Mouse (Mus musculus): ENCODE data around the gene Nhlrc4.

Gene Nhlrc4

DNA sequence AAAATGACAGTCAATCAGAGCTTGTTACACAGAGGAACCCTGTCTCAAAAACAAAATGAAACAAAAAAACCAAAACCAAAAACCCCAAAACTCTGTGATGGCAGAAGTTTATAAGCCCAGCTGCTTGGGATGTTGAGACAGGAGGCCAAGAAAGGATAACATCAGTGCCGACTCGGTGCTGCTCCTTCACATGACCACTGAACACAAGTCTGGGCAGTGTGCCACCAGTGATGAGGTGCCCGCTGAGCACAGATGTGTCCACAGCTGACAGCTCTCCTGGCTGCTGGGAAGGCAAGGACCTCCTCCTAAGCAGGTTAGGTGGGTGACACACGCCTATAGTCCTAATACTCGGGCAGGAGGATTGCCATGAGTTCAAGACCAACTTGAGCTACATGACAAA lies 22.6 kb downstream of the Nhlrc4 start:
- no peak for DNase-seq (ENCODE audit: low spot score)

DNA sequence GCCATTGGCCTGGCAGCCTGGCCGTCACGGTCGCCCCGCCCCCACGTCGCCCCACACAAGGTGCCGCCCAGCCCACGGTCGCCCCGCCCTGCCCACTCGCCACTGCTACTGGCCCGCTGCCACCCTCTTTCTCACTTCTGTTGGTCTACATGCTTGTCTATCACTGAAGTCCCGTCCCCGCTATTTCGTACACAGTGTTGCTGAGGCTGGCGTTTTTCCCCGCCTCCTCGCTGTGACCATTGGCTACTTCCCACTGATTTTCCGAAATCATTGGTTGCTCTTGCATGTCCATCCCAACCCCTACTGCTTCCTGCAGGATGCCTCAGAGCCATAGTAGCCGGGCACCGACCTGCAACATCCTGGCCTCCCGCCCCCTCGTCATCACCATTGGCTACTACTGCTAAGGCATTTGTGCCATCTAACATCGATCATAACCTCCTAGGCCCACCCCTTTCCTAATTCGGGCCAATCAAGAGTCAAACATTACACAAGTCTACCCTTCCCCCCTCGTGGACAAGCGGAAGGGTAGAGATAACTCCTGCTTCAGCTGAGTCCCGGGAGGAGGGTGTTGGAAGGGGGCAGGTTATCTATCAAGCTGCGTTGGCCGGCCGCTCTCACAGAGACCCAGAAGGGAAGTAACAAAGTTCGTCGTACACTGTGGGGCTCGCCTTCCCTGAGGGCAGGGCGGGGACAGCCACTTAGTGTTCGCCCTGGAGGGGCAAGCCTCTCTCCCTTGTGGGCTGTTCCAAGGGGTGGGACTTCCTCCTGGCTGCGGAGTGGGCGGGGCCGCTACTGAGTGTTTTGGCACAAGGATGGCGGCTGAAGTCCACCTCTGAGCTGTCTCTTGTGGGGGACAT lies 24.7 kb downstream of the Nhlrc4 start:
- DNase-seq (ENCODE audit: low spot score), result peak; percentile 99

DNA sequence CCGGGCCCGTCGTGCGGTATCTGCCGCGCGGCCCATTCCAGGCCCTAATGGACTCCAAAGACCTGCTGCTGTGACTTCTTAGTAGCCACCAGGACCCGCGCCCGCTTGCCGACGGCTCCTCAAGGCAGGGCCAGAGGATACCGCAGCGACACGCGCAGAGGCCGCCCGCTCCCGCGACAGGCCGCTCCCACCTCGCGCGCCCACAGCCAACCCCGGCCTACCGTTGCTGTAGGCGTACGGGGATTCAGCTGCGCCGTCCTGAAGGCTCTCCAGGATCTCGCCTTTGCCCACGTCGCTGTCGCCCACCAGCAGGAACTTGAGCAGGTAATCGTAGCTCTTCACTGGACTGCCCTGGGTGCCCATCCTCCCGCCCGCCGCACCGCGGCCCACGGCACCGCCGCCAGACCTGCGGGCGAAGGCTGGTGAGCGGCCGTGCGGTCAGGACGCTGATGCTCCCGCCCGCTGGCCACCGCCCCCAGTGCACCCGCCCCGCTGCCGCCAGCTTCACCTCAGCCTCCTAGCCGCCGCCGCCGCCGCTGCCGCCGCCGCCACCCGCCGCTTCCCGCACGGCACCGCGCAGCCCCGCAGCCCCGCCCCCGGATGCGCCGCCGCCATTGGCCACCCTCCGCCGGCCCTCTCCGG lies 25.5 kb downstream of the Nhlrc4 start, which contains the start of gene Rab40c:
Gene Rab40c (minus strand): TSS at position 584 of the 642 bp plus-strand sequence.
- DNase-seq (ENCODE audit: low spot score), result peak; percentile 33

DNA sequence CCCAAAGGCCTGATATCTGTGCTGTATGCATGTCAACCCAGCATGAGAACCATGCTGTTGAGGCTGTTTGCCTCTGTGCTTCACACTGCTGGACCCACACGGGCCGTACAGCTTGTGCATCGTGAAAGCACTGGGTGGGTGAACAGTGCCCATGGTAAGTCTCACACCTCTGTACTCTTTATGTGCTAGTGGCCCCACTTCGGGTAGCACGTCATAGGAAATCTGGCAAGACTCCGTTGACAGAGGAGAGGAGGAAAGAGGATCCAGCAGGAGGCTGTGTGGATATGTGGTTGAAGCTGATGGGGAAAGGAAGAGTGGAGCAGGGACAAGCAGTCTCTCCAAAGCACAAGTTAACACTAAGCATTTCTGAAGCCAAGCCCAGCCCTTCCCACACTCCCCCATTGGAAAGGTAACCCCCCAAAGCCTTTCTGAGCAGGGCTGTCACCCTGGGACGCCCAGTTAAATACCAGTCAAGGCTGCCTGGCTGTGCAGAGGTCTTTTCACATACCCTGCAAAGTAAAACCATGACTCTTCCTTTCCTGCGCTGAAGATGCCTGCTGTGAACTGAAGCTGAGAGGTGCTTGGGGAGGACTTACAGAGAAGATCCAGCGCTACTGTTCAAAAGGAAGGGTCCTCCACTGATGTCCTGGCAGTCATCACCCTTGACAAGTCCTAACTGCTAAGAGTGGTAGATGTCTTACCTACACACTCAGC lies 26.6 kb downstream of the Nhlrc4 start:
- DNase-seq (ENCODE audit: low spot score), result no peak

DNA sequence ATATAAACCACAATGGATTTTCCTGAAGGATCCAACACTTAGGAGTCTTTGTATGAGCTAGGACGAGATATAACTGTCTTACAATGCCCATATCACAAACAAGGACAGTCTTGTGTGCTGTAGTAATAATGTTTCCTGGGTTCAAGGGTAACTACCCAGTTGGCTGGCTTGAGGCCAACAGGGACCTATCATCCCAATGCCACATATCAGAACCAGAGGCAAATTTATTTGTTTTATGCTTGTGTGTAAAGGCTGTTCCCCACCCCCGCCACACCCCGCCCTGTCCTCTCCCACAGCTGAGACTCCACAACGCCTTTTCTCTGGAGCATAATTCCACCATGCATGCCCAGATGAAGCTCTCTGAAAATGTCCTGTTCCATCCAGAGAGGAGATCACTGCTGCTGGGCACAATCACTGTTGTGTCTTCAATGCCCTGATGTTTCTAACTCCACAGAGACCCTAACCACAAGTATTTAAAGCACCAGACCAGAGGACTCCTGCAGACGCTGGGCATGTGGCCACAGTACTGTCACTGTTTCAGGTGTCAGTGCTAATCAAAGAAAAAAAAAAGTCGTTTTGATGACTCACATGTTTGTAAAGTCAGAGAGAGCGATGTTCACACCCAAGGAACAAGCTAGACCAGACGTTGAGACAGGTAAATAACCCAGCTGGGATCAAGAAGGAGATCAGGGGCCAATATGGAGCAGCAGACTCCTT lies 27.7 kb downstream of the Nhlrc4 start:
- no peak for DNase-seq (ENCODE audit: low spot score)

DNA sequence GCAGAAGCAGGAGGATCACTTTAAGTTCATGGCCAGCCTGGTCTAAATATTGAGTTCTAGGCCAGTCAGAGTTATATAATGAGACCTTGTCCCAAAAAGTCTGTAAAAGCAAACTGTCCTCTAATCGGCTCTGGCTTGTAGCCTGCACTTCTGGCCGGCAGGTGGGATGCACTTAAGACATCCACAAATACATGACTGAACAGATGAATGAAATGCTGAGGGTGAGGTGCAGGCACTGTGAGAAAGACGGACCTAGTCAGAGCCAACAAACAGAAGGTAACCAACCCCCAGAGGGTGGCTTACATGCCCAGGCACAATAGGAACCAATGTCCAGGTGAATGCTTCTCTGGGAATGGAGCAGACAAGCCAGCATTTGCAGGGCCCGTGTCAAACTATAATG lies 30.5 kb downstream of the Nhlrc4 start:
- no peak for DNase-seq (ENCODE audit: low spot score)

DNA sequence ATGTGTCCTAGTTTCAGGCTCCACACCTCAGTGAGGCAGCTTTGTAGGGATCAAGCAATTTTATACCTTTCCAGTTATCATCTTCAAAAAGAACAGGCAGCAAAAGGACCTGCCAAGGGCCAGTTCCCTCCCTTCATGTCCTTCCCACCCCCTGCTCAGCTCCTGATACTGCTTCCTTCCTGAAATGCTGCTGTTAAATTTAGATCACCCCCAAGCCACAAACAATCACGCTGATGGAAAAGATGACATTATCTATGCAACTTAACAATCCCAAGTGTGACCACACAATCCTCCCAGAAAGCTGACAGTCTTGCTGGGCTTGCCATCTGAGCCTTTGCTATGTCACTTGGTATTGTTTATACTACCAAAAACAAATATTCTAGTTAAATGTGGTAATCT lies 30.9 kb downstream of the Nhlrc4 start:
- DNase-seq (ENCODE audit: low spot score), result no peak

DNA sequence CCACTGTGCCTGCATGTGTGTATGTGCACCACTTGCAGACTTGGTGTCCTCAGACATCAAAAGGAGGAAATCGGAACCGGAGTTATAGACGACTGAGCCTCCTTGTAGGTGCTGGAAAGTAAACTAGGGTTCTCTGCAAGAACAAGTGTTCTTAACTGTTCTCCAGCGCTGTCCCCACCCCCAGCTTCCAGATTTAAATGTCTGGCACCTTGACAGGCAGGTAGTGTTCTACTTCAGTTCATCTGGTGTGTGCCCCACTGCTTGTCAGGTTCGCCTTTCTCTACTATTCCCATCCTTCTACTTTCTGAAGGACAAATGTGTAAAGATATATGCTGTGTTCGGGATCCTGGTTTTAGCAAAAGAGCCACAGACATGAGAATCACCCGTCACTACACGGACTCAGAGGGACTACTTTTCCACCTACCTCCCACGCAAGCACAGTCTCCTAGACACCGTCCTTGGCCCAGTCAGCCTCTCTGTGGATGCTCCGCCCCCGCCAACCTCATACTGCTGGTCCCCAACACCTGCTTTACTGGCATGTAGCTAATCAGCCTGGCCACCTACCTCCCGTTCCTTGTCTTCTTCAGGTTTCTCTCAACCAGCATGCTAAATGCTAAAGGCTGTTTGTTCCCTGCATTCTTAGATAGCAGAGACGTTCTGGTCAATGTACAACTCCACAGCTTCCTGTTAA lies 31.4 kb downstream of the Nhlrc4 start:
- DNase-seq (ENCODE audit: low spot score), result no peak

DNA sequence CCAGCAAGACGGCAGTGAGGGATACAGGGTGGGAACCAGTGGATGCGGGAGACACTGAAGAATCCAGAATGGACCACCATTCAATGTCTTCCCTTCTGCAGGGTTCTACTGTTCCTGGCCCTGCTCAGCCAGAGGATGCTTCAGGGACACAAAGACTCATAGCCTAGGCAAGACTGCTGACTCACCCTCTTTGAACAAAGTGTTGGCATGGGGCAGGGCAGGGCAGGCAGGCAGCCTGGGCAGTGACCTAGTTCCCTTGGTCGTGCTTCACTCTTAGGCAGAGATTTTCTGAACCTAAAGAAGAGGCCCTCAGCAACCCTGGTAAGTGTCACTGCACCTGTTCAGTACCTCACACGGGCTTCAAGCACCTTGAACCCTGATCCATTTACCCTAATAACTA lies 32.9 kb downstream of the Nhlrc4 start:
- DNase-seq (ENCODE audit: low spot score), result no peak

DNA sequence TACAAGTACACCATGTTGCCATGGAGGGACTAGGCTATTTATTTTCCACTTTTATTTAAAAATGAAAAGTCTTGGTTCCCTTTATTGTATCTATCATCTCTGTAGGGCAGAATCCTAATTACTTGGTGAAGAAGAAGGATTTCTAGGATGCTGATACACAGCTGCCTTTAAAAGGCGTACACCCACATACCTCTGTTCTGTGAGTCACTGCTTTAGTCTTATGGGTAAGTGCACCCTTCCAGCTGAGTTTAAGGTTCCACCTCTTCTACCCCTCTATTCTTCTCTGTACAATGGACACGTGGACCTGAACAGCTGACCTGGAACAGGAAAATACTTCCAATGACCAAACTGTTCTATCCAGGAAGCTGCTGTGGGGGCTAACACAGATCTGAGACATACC lies 37.1 kb downstream of the Nhlrc4 start:
- DNase-seq (ENCODE audit: low spot score), result no peak

DNA sequence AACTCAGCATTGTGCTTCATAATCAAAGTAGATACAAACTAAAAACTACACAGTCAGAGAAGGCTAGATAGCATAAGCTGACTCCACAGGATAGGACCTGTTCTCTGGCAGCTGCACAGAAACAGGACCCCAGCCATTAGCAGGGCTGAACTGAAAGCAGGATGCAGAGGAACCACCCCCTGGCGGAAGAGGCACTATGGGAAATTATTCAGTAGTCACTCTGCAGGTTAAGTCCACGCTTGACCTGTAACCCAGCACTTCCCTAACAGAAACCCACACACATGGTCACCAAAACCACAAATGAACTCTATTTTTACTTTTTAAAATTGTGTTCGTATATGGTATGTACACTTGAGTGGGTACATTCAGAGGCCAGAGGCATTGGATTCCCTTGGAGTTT lies 41.7 kb downstream of the Nhlrc4 start:
- no peak for DNase-seq (ENCODE audit: low spot score)

DNA sequence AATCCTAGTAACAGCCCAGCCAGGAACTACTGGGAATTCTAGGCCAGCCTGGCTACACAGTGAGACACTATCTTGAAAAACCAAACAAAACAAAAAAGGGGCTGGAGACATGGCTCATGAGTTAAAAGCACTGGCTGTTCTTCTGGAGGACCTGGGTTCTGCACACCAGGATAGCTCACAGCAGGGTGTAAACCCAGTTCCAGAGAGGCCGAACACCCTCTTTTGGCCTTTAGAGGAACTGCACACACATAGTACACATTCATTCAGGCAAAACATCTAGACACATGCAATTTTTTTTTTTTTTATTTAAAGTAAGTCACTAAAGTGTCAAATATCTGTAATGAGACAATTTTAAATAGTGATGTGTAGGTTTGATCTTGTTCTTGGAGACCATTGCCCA lies 44.6 kb downstream of the Nhlrc4 start:
- no peak for DNase-seq (ENCODE audit: low spot score)

DNA sequence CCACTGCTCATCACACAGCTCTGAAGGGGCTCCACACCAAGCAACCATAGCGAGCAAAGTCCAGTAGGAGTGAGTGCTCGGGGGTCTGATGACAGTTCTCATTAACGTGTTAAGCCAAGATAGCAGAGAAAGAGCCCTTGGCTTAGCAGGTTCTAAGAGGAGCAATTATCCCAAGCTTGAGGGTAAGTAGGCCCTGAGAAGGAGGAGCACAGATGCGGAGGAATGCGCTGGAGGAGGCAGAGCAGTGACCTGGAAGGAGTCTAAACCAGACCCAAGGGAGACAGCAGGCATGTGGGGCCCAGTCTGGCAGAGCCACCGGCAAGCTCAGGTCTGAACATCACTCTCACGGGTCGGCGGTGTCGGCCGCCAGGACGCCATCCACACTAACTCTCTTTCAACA lies 48.9 kb downstream of the Nhlrc4 start:
- DNase-seq (ENCODE audit: low spot score), result no peak

DNA sequence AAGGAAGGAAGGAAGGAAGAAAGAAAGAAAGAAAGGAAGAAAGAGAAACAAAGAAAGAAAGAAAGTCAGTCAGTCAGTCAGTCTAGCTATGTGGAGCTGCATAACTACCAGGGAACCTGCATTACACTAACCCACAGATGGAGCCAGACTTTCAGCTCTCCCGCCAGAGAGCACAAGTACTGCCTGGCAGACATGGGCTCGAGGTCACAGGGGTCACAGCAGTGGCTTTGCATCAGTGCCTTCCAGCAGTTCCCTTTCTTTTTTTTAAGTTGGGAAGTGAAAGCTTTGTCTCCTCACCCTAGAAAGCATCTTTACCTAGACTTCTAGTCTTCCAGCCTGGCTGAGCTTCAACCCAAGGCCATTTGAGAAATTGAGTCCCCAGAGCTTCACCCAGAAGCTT lies 49.3 kb downstream of the Nhlrc4 start:
- no peak for DNase-seq (ENCODE audit: low spot score)

DNA sequence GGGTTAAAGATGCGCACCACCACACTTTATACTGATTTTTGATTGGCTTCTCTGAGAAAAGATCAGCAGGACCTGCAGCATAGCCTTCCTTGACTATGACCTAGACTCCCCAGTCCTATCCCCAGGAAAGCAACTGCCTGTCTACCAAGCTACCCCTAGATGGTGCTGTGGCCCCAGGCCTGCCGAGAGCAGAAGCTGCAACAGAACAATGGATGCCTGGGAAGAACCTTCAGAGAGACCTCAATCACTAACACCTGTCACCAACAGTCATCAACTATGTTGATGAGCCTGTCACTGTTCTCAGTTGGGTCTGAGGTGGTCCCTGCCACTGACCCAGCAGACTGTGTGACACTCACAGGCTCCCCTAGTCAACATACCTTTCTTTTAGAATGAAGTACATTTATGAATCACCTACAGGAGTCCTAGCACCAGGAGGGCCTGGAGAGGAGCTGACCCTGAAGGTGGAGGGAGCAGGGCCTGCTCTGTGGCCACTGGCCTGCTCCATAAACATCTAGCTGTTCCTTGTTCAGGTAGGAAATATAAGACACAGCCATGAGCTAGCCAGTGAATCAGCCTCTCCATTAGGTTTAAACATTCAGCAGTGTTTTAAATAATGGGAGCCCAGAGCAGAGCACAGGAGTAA lies 50.7 kb downstream of the Nhlrc4 start:
- DNase-seq (ENCODE audit: low spot score), result peak; percentile 29
